Mouse (Mus musculus) retina, embryonic 14.5 days (tissue): ENCODE results near the gene Mfsd14a.

Experiments used
- DNase-seq: peaks from one replicate; pipeline ENCODE4 v3.0.0-alpha.2; 2015; ENCODE audit warnings: low spot score

The Mfsd14a gene

GRCm38 (mm10) chr3:116652033-116652446 lies 10.4 kb downstream of the Mfsd14a start:
- no peak for DNase-seq

- no peak for DNase-seq
These were observed 11.8 kb downstream of the Mfsd14a start for GRCm38 (mm10) chr3:116650698-116651097.

GRCm38 (mm10) chr3:116648805-116649204 lies 13.7 kb downstream of the Mfsd14a start:
- no peak for DNase-seq

GRCm38 (mm10) chr3:116646387-116646786 lies 16.1 kb downstream of the Mfsd14a start:
- DNase-seq, result no peak

- no peak for DNase-seq
These were observed 20.1 kb downstream of the Mfsd14a start for GRCm38 (mm10) chr3:116642373-116642772.

GRCm38 (mm10) chr3:116641811-116642371 lies 20.6 kb downstream of the Mfsd14a start:
- DNase-seq, result no peak

GRCm38 (mm10) chr3:116640024-116640423 lies 22.5 kb downstream of the Mfsd14a start:
- no peak for DNase-seq

- no peak for DNase-seq
These were observed 23.9 kb downstream of the Mfsd14a start for GRCm38 (mm10) chr3:116638572-116638971.

GRCm38 (mm10) chr3:116637693-116638476 lies 24.6 kb downstream of the Mfsd14a start:
- DNase-seq, result no peak

GRCm38 (mm10) chr3:116635799-116636198 lies 26.7 kb downstream of the Mfsd14a start:
- DNase-seq, result no peak

GRCm38 (mm10) chr3:116634853-116635252 lies 27.6 kb downstream of the Mfsd14a start:
- no peak for DNase-seq

GRCm38 (mm10) chr3:116634091-116634490 lies 28.4 kb downstream of the Mfsd14a start:
- no peak for DNase-seq

- no peak for DNase-seq
These were observed 29.5 kb downstream of the Mfsd14a start for GRCm38 (mm10) chr3:116632971-116633370.

- no peak for DNase-seq
These were observed 31.0 kb downstream of the Mfsd14a start for GRCm38 (mm10) chr3:116631459-116631858.

- no peak for DNase-seq
These were observed 39.8 kb downstream of the Mfsd14a start for GRCm38 (mm10) chr3:116622641-116623040.

- no peak for DNase-seq
These were observed 41.7 kb downstream of the Mfsd14a start for GRCm38 (mm10) chr3:116620636-116621370.

GRCm38 (mm10) chr3:116618855-116619254 lies 43.6 kb downstream of the Mfsd14a start:
- no peak for DNase-seq

GRCm38 (mm10) chr3:116615318-116616068 lies 47.0 kb downstream of the Mfsd14a start:
- no peak for DNase-seq

GRCm38 (mm10) chr3:116614295-116614892 lies 48.1 kb downstream of the Mfsd14a start, which contains the start of gene Trmt13:
Gene Trmt13, minus strand, starts transcription at chr3:116614587.
- no peak for DNase-seq

- no peak for DNase-seq
These were observed 57.9 kb downstream of the Mfsd14a start for GRCm38 (mm10) chr3:116604570-116604969.

- DNase-seq, result no peak
These were observed 60.7 kb downstream of the Mfsd14a start for GRCm38 (mm10) chr3:116601781-116602180.

GRCm38 (mm10) chr3:116601005-116601404 lies 61.5 kb downstream of the Mfsd14a start:
- DNase-seq, result no peak
